Mouse (Mus musculus) limb, embryonic 11.5 days (tissue): Measurements from ENCODE around the gene Tmem270. TPM values are rescaled to one million over a fixed set of nuclear protein-coding genes. Genes with fewer than 3 reads are reported as not detected.
A peak's percentile ranks its signal among the peaks of the same experiment; 100 is the strongest.
"Not testable (repeated sequence)": the region's sequence is repeated elsewhere in the genome, so short reads cannot be mapped to it uniquely, and the experiment has no call there.

Experiments
- ATAC-seq: fragments of 200-750 bp; cut with Nextera tagmentation; 2 replicates; pipeline ENCODE4 v1.8.0; 2017; ENCODE audit warnings: low read depth; ENCODE audit not compliant: insufficient number of reproducible peaks, low FRiP score, low TSS enrichment
- DNase-seq: peaks from one replicate; pipeline ENCODE4 v3.0.0-alpha.2; 2015; ENCODE audit warnings: low spot score
- H3K27ac ChIP-seq: fragments of 300-500 bp; sonication (generic); replicated peaks from 2 replicates; pipeline ENCODE4 v1.5.1; 2014; ENCODE audit warnings: low read depth, mild to moderate bottlenecking, low read length
- H3K27me3 ChIP-seq: fragments of 300-500 bp; sonication (generic); 2 replicates; pipeline ENCODE4 v1.6.1; 2014; ENCODE audit warnings: mild to moderate bottlenecking, low read length, mixed read lengths; ENCODE audit not compliant: control insufficient read depth, insufficient read depth
- H3K36me3 ChIP-seq: fragments of 300-500 bp; sonication (generic); 2 replicates; pipeline ENCODE4 v1.6.1; 2014; ENCODE audit warnings: mild to moderate bottlenecking, low read length, moderate library complexity, mixed read lengths; ENCODE audit not compliant: control insufficient read depth, insufficient read depth
- H3K4me1 ChIP-seq: fragments of 300-500 bp; sonication (generic); 2 replicates; pipeline ENCODE4 v1.6.1; 2014; ENCODE audit warnings: low read length, mixed read lengths; ENCODE audit not compliant: control insufficient read depth, insufficient read depth
- H3K4me2 ChIP-seq: fragments of 300-500 bp; sonication (generic); 2 replicates; pipeline ENCODE4 v1.6.1; 2014; ENCODE audit warnings: low read depth, mild to moderate bottlenecking, moderate library complexity; ENCODE audit not compliant: severe bottlenecking
- H3K4me3 ChIP-seq: fragments of 300-500 bp; sonication (generic); 2 replicates; pipeline ENCODE4 v1.5.1; 2014; ENCODE audit warnings: low read depth, low read length
- H3K9ac ChIP-seq: fragments of 300-500 bp; sonication (generic); 2 replicates; pipeline ENCODE4 v1.6.1; 2014; ENCODE audit warnings: mild to moderate bottlenecking, low read length
- H3K9me3 ChIP-seq: fragments of 300-500 bp; sonication (generic); 2 replicates; pipeline ENCODE4 v1.6.1; 2016; ENCODE audit warnings: low read length; ENCODE audit not compliant: control insufficient read depth
- WGBS: fragments of 180-500 bp; shearing (Covaris S2); extraction: QIAGEN DNeasy Blood & Tissue Kit; methylation state at CpG from one replicate; pipeline ENCODE4 v1.1.7; 2014; 5-methylcytosine and 5-hydroxymethylcytosine counted together
- polyA plus RNA-seq: library from polyadenylated mRNA; unstranded; fragments of >200 nt; fragmentation: Nextera tagmentation; extraction: Ambion mirVana; gene quantifications from 2 replicates; pipeline ENCODE4 v1.2.1, GENCODE M21; 2014

Gene Tmem270
- polyA plus RNA-seq, 1 experiment from 2014 or later: not detected

DNA sequence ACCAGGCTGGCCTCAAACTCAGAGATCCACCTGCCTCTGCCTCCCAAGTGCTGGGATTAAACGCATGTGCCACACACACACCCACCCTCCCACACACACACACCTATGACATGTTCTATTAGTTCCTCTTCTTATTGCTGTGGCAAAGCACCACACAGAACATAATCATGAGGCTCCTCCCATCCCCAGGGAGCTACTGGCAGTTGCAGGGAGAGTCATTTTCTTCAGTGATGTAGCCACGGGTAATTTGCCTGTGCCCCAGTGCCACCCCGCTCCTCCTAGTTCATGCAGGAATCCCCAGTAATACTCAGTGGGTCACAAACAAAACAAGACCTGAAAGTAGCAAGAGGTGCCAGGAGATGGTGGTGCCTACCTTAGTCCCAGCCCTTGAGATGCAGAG, 28.1 kb upstream of the Tmem270 start:
- no peak overlapping the region for H3K9ac ChIP-seq
- no peaks in the 10 kb centered on the region for H3K4me1 ChIP-seq
- H3K9me3 ChIP-seq: no peaks in the 10 kb centered on the region
- no peaks in the 10 kb centered on the region for H3K36me3 ChIP-seq
- H3K27ac ChIP-seq: no peak overlapping the region
- no peak for DNase-seq
- no peak for ATAC-seq
- H3K4me3 ChIP-seq: no peak overlapping the region
- no peaks in the 10 kb centered on the region for H3K27me3 ChIP-seq
- 95% methylated on average over 3 of the region's 3 CpGs for WGBS
- no peak overlapping the region for H3K4me2 ChIP-seq

DNA sequence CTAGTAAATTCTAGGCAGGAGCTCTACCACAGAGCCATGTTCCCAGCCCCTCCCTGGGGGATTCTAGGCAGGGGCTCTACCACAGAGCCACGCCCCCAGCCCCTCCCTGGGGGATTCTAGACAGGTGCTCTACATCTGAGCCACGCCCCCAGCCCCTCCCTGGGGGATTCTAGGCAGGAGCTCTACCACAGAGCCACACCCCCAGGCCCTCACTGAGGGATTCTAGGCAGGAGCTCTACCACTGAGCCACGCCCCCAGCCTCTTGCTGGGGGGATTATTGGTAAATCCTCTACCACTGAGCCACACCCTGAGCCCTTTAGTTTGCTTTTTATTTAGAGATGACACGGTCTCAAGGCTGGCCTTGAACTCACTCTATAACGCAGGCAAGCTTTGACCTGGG, 27.2 kb upstream of the Tmem270 start:
- ATAC-seq, H3K9me3 ChIP-seq, DNase-seq, H3K36me3 ChIP-seq, H3K4me1 ChIP-seq, H3K9ac ChIP-seq, H3K27me3 ChIP-seq, H3K4me3 ChIP-seq, H3K4me2 ChIP-seq, H3K27ac ChIP-seq: not testable (repeated sequence)
- WGBS: 92% methylated on average over 5 of the region's 5 CpGs

DNA sequence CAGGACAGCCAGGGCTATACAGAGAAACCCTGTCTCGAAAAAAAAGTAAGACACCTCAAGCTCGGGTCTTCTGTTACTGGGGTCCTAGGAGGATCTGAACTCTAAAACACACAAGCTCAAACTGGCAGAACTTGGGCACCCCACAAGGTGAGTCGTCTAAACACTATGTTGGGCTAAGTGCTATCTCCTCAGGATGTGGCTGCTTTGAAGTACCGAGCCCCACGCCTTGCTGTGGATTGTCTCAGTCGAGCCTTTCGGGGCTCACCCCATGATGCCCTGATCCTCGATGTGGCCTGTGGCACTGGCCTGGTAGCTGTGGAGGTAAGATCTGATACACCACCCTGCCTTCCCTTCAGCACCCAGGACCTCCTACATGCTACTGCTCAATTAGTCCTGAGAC, 26.7 kb upstream of the Tmem270 start:
- Histone ChIP-seq H3K36me3 (no peaks in the 10 kb centered on the region), H3K27ac (no peak overlapping the region), H3K9ac (no peak overlapping the region), H3K4me3 (no peak overlapping the region), H3K4me1 (no peaks in the 10 kb centered on the region), H3K4me2 (no peak overlapping the region; the same call in 1 of the 2 replicates), H3K9me3 (no peaks in the 10 kb centered on the region), H3K27me3 (no peaks in the 10 kb centered on the region)
- DNase-seq (no peak), ATAC-seq (no peak)
- WGBS: 90% methylated on average over 8 of the region's 8 CpGs

DNA sequence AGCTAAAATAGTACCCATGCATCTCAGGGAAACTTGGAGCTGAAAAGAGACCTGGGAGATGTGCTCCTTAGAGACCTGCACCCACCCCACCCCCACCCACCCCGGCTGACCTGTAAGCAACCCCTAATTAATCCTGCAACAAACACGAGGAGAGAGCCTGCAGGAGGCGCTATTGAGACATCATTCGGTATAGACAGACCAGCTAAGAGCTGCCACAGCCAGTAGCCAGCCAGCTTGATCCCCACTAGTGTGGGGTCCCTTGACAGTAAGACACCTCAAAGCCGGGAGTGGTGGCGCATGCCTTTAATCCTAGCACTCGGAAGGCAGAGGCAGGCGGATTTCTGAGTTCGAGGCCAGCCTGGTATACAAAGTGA, 26.4 kb upstream of the Tmem270 start:
- 48% methylated on average over 9 of the region's 9 CpGs for WGBS
- Histone ChIP-seq H3K4me1 (no peaks in the 10 kb centered on the region), H3K27me3 (no peaks in the 10 kb centered on the region), H3K4me2 (peak overlapping the region; percentile 97), H3K9ac (peak overlapping the region; percentile 68), H3K4me3 (peak overlapping the region; percentile 60), H3K9me3 (no peaks in the 10 kb centered on the region), H3K36me3 (no peaks in the 10 kb centered on the region), H3K27ac (no peak overlapping the region)
- ATAC-seq (peak; percentile 31; the same call in 1 of the 2 replicates), DNase-seq (peak; percentile 76)

DNA sequence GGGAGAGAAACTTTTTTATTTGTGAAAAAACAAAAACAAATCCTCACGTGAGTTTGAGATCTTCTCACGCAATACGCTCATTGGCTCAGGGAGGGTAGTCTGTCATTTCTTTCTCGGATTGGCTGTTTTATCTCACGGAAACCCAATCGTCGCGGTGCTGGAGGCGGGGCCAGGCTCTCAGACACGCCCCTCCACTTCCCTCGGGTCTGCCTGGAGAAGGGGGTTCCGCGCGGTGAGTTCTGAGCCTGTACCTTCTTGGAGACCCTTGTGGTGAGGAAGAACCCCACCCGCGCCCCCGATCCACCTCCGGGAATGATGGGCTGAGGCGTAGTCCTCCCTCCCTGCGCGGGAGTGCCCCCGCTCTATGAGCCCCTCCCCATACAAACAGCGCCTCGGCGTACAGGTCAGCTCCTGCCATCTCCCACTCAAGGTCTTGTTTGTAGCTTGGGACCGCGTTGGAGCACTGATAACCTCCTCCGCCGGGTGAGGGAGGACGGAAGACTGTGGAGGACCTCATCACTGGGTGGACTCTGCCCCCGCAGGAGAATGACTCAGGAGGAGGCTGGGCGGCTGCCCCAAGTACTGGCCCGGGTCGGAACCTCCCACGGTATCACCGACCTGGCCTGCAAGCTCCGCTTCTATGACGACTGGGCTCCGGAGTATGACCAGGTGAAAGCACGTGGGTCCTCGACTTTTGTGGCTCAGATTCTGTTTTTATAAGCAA, 25.8 kb upstream of the Tmem270 start, which contains the start of gene Mettl27:
Gene Mettl27 (plus strand): TSS at position 190 of the 724 bp plus-strand sequence.
- no peak within 1 kb of the TSS for H3K27ac ChIP-seq
- H3K4me3 ChIP-seq: peak within 1 kb of the TSS; percentile 60
- DNase-seq (peak; percentile 91), ATAC-seq (peak; percentile 93)
- no peaks in the 10 kb centered on the region for H3K4me1 ChIP-seq
- H3K27me3 ChIP-seq: no peaks in the 10 kb centered on the region
- H3K9ac ChIP-seq: peak within 1 kb of the TSS; percentile 68
- no peaks in the 10 kb centered on the region for H3K36me3 ChIP-seq
- H3K4me2 ChIP-seq: peak within 1 kb of the TSS; percentile 97
- 0% methylated on average over 41 of the region's 41 CpGs for WGBS
- no peaks in the 10 kb centered on the region for H3K9me3 ChIP-seq

DNA sequence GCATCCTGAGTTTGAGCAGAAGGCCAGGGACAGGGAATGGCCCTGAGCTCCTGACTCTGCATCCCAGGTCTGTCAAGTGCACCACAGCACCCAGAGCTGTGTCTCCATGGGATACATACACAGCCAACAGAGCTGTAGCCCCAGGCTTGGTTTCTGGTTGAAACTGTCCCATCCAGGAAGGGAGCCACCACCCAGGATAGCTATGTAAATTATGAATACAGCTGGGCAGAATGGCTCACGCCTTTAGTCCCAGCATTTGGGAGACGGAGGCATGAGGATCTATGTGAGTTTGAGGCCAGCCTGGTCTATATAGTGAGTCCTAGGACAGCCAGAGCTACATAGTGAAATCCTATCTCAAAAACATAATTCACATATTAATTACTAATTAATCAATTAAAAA, 23.5 kb upstream of the Tmem270 start:
- Histone ChIP-seq H3K4me1 (no peaks in the 10 kb centered on the region), H3K27me3 (no peaks in the 10 kb centered on the region), H3K9ac (no peak overlapping the region), H3K4me2 (no peak overlapping the region), H3K36me3 (no peaks in the 10 kb centered on the region), H3K9me3 (no peaks in the 10 kb centered on the region), H3K4me3 (no peak overlapping the region), H3K27ac (no peak overlapping the region)
- 86% methylated on average over 2 of the region's 2 CpGs for WGBS
- no peak for ATAC-seq
- DNase-seq: no peak

DNA sequence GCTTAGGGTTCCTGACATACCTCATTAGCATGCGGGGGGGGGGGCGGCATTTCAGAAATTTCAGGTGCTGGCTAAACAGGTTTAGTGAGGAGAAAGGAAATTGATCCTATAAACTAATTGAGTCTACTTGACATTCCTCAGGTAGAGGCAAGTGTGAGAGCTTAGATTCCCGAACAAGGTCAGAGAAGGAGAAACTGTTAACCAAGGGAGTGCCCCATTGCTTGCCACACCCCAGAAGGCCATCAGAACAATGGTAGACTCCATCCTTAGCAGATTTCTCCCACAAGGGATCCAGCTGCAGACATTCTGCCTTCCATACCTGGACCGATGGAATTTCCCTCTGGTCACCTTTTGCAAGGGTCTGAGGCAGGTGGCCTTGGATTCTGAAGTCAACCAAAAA, 20.2 kb upstream of the Tmem270 start:
- Histone ChIP-seq H3K4me2 (no peak overlapping the region), H3K27ac (no peak overlapping the region), H3K4me3 (no peak overlapping the region), H3K9ac (no peak overlapping the region), H3K9me3 (no peaks in the 10 kb centered on the region), H3K27me3 (no peaks in the 10 kb centered on the region), H3K36me3 (no peaks in the 10 kb centered on the region), H3K4me1 (no peaks in the 10 kb centered on the region)
- 71% methylated on average over 4 of the region's 4 CpGs for WGBS
- DNase-seq: no peak
- no peak for ATAC-seq

DNA sequence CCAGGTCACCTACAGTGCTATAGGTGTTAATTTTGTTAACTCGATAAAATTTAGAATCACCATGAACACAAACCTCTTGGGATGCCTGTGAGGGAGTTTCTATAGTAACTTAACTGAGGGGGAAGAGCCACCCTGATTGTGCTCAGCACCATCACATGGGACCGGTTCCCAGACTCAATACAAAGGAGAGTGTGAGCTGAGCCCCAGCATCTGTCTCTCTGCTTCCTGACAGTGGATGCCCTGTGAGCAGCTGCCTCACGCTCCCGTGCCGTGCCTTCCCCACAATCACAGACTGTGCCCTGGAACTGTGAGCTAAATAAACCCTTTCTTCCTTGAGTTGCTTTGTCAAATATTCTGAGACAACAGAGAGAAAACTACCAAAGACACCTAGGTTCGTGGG, 16.6 kb upstream of the Tmem270 start:
- Histone ChIP-seq H3K4me2 (no peak overlapping the region), H3K4me3 (no peak overlapping the region), H3K27me3 (no peaks in the 10 kb centered on the region), H3K27ac (no peak overlapping the region), H3K9ac (no peak overlapping the region), H3K4me1 (no peaks in the 10 kb centered on the region), H3K9me3 (no peaks in the 10 kb centered on the region), H3K36me3 (no peaks in the 10 kb centered on the region)
- DNase-seq (no peak), ATAC-seq (no peak)
- 71% methylated on average over 6 of the region's 6 CpGs for WGBS

DNA sequence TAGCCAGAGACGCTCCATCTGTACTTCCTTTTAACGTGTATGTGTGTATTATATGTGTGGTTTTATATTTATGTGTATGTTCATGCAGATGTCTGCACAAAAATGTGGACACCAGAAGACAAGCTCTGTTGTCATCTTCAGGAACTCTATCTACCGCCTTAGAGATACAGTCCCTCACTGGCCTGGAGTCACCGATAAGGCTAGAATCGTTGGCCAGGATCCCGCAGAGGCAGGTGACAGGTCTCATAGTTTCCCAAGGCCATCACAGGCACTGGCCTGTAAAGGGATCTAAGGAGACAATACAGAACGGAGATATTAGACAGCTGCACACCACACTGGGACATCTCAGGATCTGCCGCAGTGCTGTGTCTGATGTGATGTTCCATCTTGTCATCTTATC, 14.6 kb upstream of the Tmem270 start:
- ATAC-seq (no peak), DNase-seq (no peak)
- Histone ChIP-seq H3K4me1 (no peaks in the 10 kb centered on the region), H3K4me2 (no peak overlapping the region), H3K9ac (no peak overlapping the region), H3K36me3 (no peaks in the 10 kb centered on the region), H3K9me3 (no peaks in the 10 kb centered on the region), H3K27ac (no peak overlapping the region), H3K4me3 (no peak overlapping the region), H3K27me3 (no peaks in the 10 kb centered on the region)
- 91% methylated on average over 8 of the region's 8 CpGs for WGBS
